Mouse (Mus musculus) lung, embryonic 14.5 days (tissue): ENCODE data around the gene Jph3. TPM values are rescaled to one million over a fixed set of nuclear protein-coding genes. Genes with fewer than 3 reads are reported as not detected.

Experiments
- ATAC-seq: fragments of 200-750 bp; cut with Nextera tagmentation; 2 replicates; pipeline ENCODE4 v1.8.0; 2017; ENCODE audit warnings: mild to moderate bottlenecking, moderate TSS enrichment, moderate library complexity; ENCODE audit not compliant: insufficient read depth
- DNase-seq: peaks from one replicate; pipeline ENCODE4 v3.0.0-alpha.2; 2015
- H3K27ac ChIP-seq: fragments of 300-500 bp; sonication (generic); 2 replicates; pipeline ENCODE4 v1.5.1; 2014; ENCODE audit warnings: low read depth, mild to moderate bottlenecking, moderate library complexity
- H3K27me3 ChIP-seq: fragments of 300-500 bp; sonication (generic); 2 replicates; pipeline ENCODE4 v1.6.1; 2014; ENCODE audit warnings: low read length, control low read depth; ENCODE audit not compliant: insufficient read depth
- H3K36me3 ChIP-seq: fragments of 300-500 bp; sonication (generic); 2 replicates; pipeline ENCODE4 v1.6.1; 2014; ENCODE audit warnings: control low read depth; ENCODE audit not compliant: insufficient read depth
- H3K4me1 ChIP-seq: fragments of 300-500 bp; sonication (generic); 2 replicates; pipeline ENCODE4 v1.6.1; 2014; ENCODE audit warnings: antibody characterized with exemption, control low read depth; ENCODE audit not compliant: insufficient read depth
- H3K4me2 ChIP-seq: fragments of 300-500 bp; sonication (generic); 2 replicates; pipeline ENCODE4 v1.6.1; 2014; ENCODE audit warnings: mild to moderate bottlenecking
- H3K4me3 ChIP-seq: fragments of 300-500 bp; sonication (generic); 2 replicates; pipeline ENCODE4 v1.5.1; 2014; ENCODE audit warnings: low read depth, low read length
- H3K9ac ChIP-seq: fragments of 300-500 bp; sonication (generic); 2 replicates; pipeline ENCODE4 v1.6.1; 2014
- H3K9me3 ChIP-seq: fragments of 300-500 bp; sonication (generic); 2 replicates; pipeline ENCODE4 v1.6.1; 2016; ENCODE audit warnings: low read depth, low read length, control low read depth
- CTCF ChIP-seq: IDR thresholded peaks from 2 replicates; pipeline ENCODE4 v1.5.1; 2016; ENCODE audit warnings: antibody characterized with exemption, low read depth
- WGBS: fragments of 180-500 bp; shearing (Covaris S2); extraction: QIAGEN DNeasy Blood & Tissue Kit; methylation state at CpG from one replicate; pipeline ENCODE4 v1.1.7; 2014; 5-methylcytosine and 5-hydroxymethylcytosine counted together
- polyA plus RNA-seq: library from polyadenylated mRNA; unstranded; fragments of >200 nt; fragmentation: Nextera tagmentation; extraction: Ambion mirVana; gene quantifications from 2 replicates; pipeline ENCODE4 v1.2.1, GENCODE M21; 2014

Gene Jph3
- polyA plus RNA-seq, 1 experiment from 2014 or later, result 0.22 TPM

GRCm38 (mm10) chr8:121708406-121708805 lies 21.0 kb upstream of the Jph3 start:
- no peak overlapping the region for H3K4me3 ChIP-seq
- no peaks in the 10 kb centered on the region for H3K9me3 ChIP-seq
- no peak overlapping the region for H3K9ac ChIP-seq
- TF ChIP-seq CTCF, result no peak
- no peaks in the 10 kb centered on the region for H3K27me3 ChIP-seq
- H3K36me3 ChIP-seq, result no peaks in the 10 kb centered on the region
- ATAC-seq, result no peak
- no peak overlapping the region for H3K27ac ChIP-seq
- 62% methylated on average over 6 of the region's 6 CpGs for WGBS
- H3K4me1 ChIP-seq, result no peaks in the 10 kb centered on the region
- H3K4me2 ChIP-seq, result no peak overlapping the region
- no peak for DNase-seq

DNA sequence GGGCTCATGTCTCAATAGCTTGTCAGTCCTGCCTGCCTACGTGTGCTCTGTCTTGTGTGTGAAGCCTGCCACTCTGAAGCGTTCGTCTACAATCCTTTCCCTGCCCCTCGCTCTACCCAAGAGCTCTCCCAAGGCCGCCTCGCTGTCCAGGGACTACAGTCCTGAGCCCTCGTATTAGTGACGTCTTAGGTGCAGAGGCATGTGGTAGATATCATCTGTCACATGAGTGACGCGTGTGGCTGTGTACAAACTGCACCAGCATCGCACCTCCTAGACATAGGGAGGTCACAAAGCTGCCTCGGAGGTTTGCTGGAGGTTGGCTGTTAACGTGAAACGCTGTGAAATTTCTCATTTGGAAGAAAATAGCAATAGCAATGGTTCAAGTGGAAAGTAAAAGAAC lies 11.9 kb upstream of the Jph3 start:
- Histone ChIP-seq H3K9me3 (no peaks in the 10 kb centered on the region), H3K4me3 (no peak overlapping the region), H3K4me2 (peak overlapping the region; percentile 38; the same call in 1 of the 2 replicates), H3K36me3 (no peaks in the 10 kb centered on the region), H3K4me1 (no peaks in the 10 kb centered on the region), H3K9ac (no peak overlapping the region; the same call in 1 of the 2 replicates), H3K27me3 (peaks cover 6% of the 10 kb centered on the region; the same call in 1 of the 2 replicates), H3K27ac (no peak overlapping the region)
- DNase-seq (no peak), ATAC-seq (no peak; the same call in 1 of the 2 replicates)
- TF ChIP-seq CTCF, result no peak
- 36% methylated on average over 14 of the region's 14 CpGs for WGBS

GRCm38 (mm10) chr8:121717982-121718425 lies 11.4 kb upstream of the Jph3 start:
- Histone ChIP-seq H3K4me3 (no peak overlapping the region), H3K27me3 (peaks cover 6% of the 10 kb centered on the region; the same call in 1 of the 2 replicates), H3K4me2 (peak overlapping the region; percentile 38; the same call in 1 of the 2 replicates), H3K9ac (no peak overlapping the region), H3K4me1 (no peaks in the 10 kb centered on the region), H3K27ac (no peak overlapping the region), H3K9me3 (no peaks in the 10 kb centered on the region), H3K36me3 (no peaks in the 10 kb centered on the region)
- 23% methylated on average over 12 of the region's 12 CpGs for WGBS
- peak; percentile 92 for TF ChIP-seq CTCF
- DNase-seq (peak; percentile 96), ATAC-seq (peak; percentile 74; the same call in 1 of the 2 replicates)

DNA sequence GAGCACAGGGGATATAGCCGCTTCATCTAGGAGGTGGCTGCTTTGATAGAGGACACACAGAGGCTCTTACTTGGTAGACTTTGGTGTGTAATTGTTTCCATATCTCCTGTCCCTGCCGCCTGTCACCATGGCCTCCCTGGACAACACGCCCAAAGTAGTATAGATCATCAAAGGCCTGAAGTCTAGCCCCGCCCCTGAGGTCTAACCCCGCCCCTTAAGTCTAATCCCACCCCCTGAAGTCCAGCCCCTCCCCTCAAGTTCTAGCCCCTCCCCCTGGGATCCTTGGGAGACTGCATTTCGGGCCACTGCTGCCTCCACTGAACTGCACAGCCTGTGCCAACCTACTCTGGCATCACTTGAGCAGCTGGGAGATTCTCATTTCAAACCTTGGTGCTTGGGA lies 10.5 kb upstream of the Jph3 start:
- Histone ChIP-seq H3K9me3 (no peaks in the 10 kb centered on the region), H3K9ac (no peak overlapping the region), H3K4me2 (no peak overlapping the region), H3K36me3 (no peaks in the 10 kb centered on the region), H3K4me1 (no peaks in the 10 kb centered on the region), H3K27me3 (peaks cover 6% of the 10 kb centered on the region; the same call in 1 of the 2 replicates), H3K27ac (no peak overlapping the region), H3K4me3 (no peak overlapping the region)
- WGBS, result 57% methylated on average over 6 of the region's 6 CpGs
- no peak for DNase-seq
- no peak for TF ChIP-seq CTCF
- no peak for ATAC-seq

- 38% methylated on average over 6 of the region's 6 CpGs for WGBS
- H3K4me2 ChIP-seq, result no peak overlapping the region
- H3K36me3 ChIP-seq, result no peaks in the 10 kb centered on the region
- H3K4me3 ChIP-seq, result no peak overlapping the region
- no peak for TF ChIP-seq CTCF
- H3K9ac ChIP-seq, result no peak overlapping the region
- ATAC-seq (no peak), DNase-seq (no peak)
- no peaks in the 10 kb centered on the region for H3K9me3 ChIP-seq
- H3K27me3 ChIP-seq, result no peaks in the 10 kb centered on the region
- no peak overlapping the region for H3K27ac ChIP-seq
- H3K4me1 ChIP-seq, result no peaks in the 10 kb centered on the region
Observed at GRCm38 (mm10) chr8:121721072-121721471, 8.4 kb upstream of the Jph3 start.

DNA sequence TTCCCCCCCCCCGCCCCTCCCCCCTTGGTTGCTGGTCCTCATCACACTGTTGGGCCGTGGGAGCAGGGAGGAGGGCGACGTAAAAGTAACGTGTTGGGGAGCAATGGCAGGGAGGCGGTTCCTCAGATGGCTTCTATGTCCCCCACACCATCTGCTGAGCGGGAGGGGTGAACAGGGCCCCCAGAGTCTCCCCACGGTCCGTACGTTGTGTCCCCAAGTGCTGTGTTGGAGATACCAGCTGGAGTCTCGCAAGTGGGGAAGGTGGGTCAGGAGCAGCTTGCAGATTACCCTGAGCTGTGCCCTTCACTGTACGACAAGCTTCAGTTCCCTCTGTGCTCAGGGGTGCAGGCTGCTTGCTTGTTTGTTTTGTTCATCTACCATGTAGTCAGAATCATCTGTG lies 5.6 kb upstream of the Jph3 start:
- no peak for TF ChIP-seq CTCF
- H3K4me1 ChIP-seq, result no peaks in the 10 kb centered on the region
- 59% methylated on average over 12 of the region's 12 CpGs for WGBS
- H3K9ac ChIP-seq, result no peak overlapping the region
- no peak overlapping the region for H3K4me3 ChIP-seq
- H3K9me3 ChIP-seq, result no peaks in the 10 kb centered on the region; the same call in 1 of the 2 replicates
- no peak for ATAC-seq
- H3K27ac ChIP-seq, result no peak overlapping the region
- peaks cover 8% of the 10 kb centered on the region for H3K27me3 ChIP-seq
- no peak overlapping the region for H3K4me2 ChIP-seq
- no peaks in the 10 kb centered on the region for H3K36me3 ChIP-seq
- no peak for DNase-seq

GRCm38 (mm10) chr8:121727164-121727563 lies 2.3 kb upstream of the Jph3 start:
- TF ChIP-seq CTCF, result no peak
- H3K9ac ChIP-seq, result no peak overlapping the region
- H3K4me1 ChIP-seq, result no peaks in the 10 kb centered on the region
- no peak for ATAC-seq
- WGBS, result 37% methylated on average over 3 of the region's 3 CpGs
- no peak overlapping the region for H3K27ac ChIP-seq
- H3K4me3 ChIP-seq, result no peak overlapping the region
- no peak for DNase-seq
- H3K4me2 ChIP-seq, result no peak overlapping the region
- H3K36me3 ChIP-seq, result no peaks in the 10 kb centered on the region
- H3K27me3 ChIP-seq, result peaks cover 39% of the 10 kb centered on the region
- no peaks in the 10 kb centered on the region; the same call in 1 of the 2 replicates for H3K9me3 ChIP-seq
